Mouse (Mus musculus) G1E (cell line): ENCODE data around the gene Gapvd1.

Experiments used
- CTCF ChIP-seq: IDR thresholded peaks from 2 replicates; pipeline ENCODE4 v1.5.1; 2012; ENCODE audit warnings: low read depth, low read length, inconsistent platforms, mixed read lengths
- GATA1 ChIP-seq: IDR thresholded peaks from 2 replicates; pipeline ENCODE4 v1.6.1; 2012; ENCODE audit warnings: borderline replicate concordance, low read length, inconsistent platforms, mixed read lengths
- GATA2 ChIP-seq: IDR thresholded peaks from 2 replicates; pipeline ENCODE4 v1.6.1; 2012; ENCODE audit warnings: low read depth, low read length, inconsistent platforms, borderline replicate concordance
- POLR2AphosphoS5 ChIP-seq: IDR thresholded peaks from 2 replicates; pipeline ENCODE4 v1.6.1; 2012; ENCODE audit warnings: low read depth, low read length, inconsistent platforms; ENCODE audit not compliant: insufficient replicate concordance

- TF ChIP-seq GATA2 (no peak), CTCF (no peak), POLR2AphosphoS5 (no peak), GATA1 (no peak)
Measured at GRCm38 (mm10) chr2:34711904-34712303, 43.1 kb downstream of the Gapvd1 start.
